Mouse (Mus musculus) small intestine, adult 2 months (tissue): ENCODE measurements around the gene Cep68.

Experiments used
- CTCF ChIP-seq: fragments of 200-500 bp; IDR thresholded peaks from 2 replicates; pipeline ENCODE4 v1.5.1; 2012; ENCODE audit warnings: low read depth, mild to moderate bottlenecking, control low read depth, inconsistent platforms, low read length, moderate library complexity, mixed read lengths; ENCODE audit not compliant: insufficient replicate concordance, insufficient read length; ENCODE audit errors: extremely low read depth
- POLR2A ChIP-seq: fragments of 200-500 bp; IDR thresholded peaks from 2 replicates; pipeline ENCODE4 v1.6.1; 2012; ENCODE audit warnings: low read depth, mild to moderate bottlenecking, control low read depth, inconsistent platforms, low read length, moderate library complexity

DNA sequence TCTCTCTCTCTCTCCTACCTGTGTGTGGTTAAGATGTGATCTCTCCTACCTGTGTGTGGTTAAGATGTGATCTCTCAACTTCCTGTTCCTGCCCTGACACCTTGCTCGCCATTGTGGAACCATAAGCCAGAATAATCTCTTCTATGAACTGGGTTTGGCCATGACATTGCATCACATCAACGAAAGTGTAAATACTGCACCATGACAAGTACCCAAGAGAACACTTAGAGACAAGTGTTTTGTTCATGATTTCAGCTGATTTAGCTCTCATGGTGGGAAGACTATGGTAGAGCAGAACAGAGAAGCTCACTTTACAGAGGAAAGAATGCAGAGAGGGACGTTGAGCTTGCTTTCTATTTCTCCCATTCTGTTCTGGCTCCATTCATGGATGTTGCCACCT, 35.2 kb upstream of the Cep68 start:
- TF ChIP-seq CTCF (no peak), POLR2A (no peak)
